Mouse (Mus musculus) midbrain, embryonic 13.5 days (tissue): ENCODE data around the gene Pik3cb. TPM values are rescaled to one million over a fixed set of nuclear protein-coding genes. Genes with fewer than 3 reads are reported as not detected.
A peak's percentile ranks its signal among the peaks of the same experiment; 100 is the strongest.

Experiments used
- ATAC-seq: fragments of 200-750 bp; cut with Nextera tagmentation; 2 replicates; pipeline ENCODE4 v1.8.0; 2017; ENCODE audit warnings: mild to moderate bottlenecking, moderate TSS enrichment, moderate library complexity
- H3K27ac ChIP-seq: fragments of 300-500 bp; sonication (generic); 2 replicates; pipeline ENCODE4 v1.5.1; 2015; ENCODE audit warnings: inconsistent platforms, mild to moderate bottlenecking, moderate library complexity
- H3K27me3 ChIP-seq: fragments of 300-500 bp; sonication (generic); 2 replicates; pipeline ENCODE4 v1.6.1; 2015; ENCODE audit warnings: mild to moderate bottlenecking, inconsistent platforms
- H3K36me3 ChIP-seq: fragments of 300-500 bp; sonication (generic); 2 replicates; pipeline ENCODE4 v1.6.1; 2015; ENCODE audit warnings: mild to moderate bottlenecking, inconsistent platforms
- H3K4me1 ChIP-seq: fragments of 300-500 bp; sonication (generic); replicated peaks from 2 replicates; pipeline ENCODE4 v1.6.1; 2015; ENCODE audit warnings: inconsistent platforms
- H3K4me2 ChIP-seq: fragments of 300-500 bp; sonication (generic); replicated peaks from 2 replicates; pipeline ENCODE4 v1.6.1; 2015; ENCODE audit warnings: moderate library complexity, mild to moderate bottlenecking, inconsistent platforms
- H3K4me3 ChIP-seq: fragments of 300-500 bp; sonication (generic); replicated peaks from 2 replicates; pipeline ENCODE4 v1.5.1; 2015; ENCODE audit warnings: mild to moderate bottlenecking, inconsistent platforms
- H3K9ac ChIP-seq: fragments of 300-500 bp; sonication (generic); replicated peaks from 2 replicates; pipeline ENCODE4 v1.6.1; 2015; ENCODE audit warnings: mild to moderate bottlenecking, inconsistent platforms
- H3K9me3 ChIP-seq: fragments of 300-500 bp; sonication (generic); 2 replicates; pipeline ENCODE4 v1.6.1; 2016; ENCODE audit warnings: mild to moderate bottlenecking, inconsistent platforms
- WGBS: fragments of 180-500 bp; shearing (Covaris S2); methylation state at CpG from one replicate; pipeline ENCODE4 v1.1.7; 2015; 5-methylcytosine and 5-hydroxymethylcytosine counted together
- polyA plus RNA-seq: library from polyadenylated mRNA; unstranded; fragments of >200 nt; fragmentation: Nextera tagmentation; extraction: Ambion mirVana; gene quantifications from 2 replicates; pipeline ENCODE4 v1.2.1, GENCODE M21; 2015

Pik3cb gene
- polyA plus RNA-seq, 1 experiment from 2014 or later: 3.1 TPM

DNA sequence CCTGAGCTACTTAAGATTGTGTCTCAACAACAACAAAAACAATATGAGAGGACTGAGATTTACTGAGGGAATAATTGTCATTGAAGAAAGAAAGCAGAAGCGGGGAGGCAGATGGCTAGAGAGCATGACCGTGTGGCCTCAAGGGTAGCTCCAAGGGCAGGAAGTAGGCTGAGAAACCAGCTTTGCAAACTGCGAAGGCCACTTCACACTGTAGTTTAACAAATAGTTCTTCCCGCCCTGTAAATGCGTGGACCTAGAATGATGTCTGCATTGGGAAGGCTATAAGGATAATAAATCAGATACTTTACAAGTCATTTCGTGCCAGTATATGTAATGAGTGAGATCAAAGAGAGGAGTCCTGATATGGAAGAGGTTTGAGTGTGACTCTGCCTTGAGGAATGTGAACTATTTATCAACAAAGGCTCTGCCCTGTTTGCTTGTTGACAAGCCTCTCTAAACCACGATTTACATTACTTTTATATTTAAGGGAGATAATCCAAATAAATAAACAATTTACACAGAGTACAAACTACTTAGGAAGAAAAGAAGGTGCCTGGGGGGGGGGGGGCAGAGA, 4.1 kb upstream of the Pik3cb start:
- Histone ChIP-seq H3K27ac (no peak overlapping the region), H3K27me3 (peaks cover 17% of the 10 kb centered on the region), H3K36me3 (no peaks in the 10 kb centered on the region), H3K4me3 (no peak overlapping the region), H3K9me3 (no peaks in the 10 kb centered on the region), H3K4me2 (no peak overlapping the region), H3K9ac (no peak overlapping the region), H3K4me1 (peaks cover 7% of the 10 kb centered on the region)
- 76% methylated on average over 7 of the region's 7 CpGs for WGBS
- ATAC-seq: no peak

DNA sequence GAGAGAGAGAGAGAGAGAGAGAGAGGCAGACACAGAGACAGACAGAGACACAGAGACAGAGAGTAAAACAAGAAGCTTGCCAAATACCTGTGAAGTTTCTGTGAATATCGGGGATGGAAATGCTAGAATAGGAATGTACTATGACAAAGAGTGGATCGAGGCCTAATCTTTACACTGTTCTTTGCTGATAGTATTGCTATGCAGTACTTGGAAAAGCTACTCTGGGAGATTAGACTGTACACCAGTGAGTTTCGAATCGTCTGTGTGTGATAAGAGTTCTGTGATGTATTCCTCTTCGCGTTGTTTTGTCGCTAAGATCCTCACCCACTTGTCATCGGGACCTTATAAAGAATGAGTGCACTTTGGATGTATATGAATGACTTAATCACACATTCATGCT, 1.2 kb upstream of the Pik3cb start:
- 81% methylated on average over 8 of the region's 8 CpGs for WGBS
- Histone ChIP-seq H3K4me2 (no peak overlapping the region), H3K27ac (no peak overlapping the region), H3K4me1 (peaks cover 22% of the 10 kb centered on the region), H3K9me3 (no peaks in the 10 kb centered on the region), H3K27me3 (peaks cover 17% of the 10 kb centered on the region), H3K9ac (no peak overlapping the region), H3K36me3 (no peaks in the 10 kb centered on the region), H3K4me3 (no peak overlapping the region)
- ATAC-seq: no peak

DNA sequence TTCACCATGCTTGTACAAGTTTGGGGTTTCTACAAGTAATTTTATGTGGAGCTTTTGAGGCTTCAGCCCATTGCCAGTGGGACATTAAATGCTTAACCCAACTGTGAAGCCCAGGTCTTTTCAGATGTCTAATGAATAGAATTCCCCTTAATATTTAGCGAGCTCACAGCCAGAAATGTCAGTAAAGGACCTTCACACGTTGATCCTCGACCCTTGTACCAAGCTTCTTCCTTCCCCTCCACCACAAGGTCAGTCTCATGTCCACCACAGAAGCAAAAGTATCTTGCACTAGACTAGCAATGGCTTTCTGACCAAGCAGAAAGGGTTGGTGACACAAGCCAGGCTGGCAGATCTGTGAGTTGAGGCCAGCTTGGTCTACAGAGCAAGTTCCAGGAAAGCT, 750 bp upstream of the Pik3cb start:
- peak overlapping the region; percentile 79; the same call in 1 of the 2 replicates for H3K4me3 ChIP-seq
- H3K9me3 ChIP-seq: no peaks in the 10 kb centered on the region
- no peak overlapping the region for H3K27ac ChIP-seq
- peak overlapping the region; percentile 64 for H3K4me2 ChIP-seq
- H3K36me3 ChIP-seq: no peaks in the 10 kb centered on the region
- H3K4me1 ChIP-seq: peaks cover 22% of the 10 kb centered on the region
- ATAC-seq: no peak
- H3K9ac ChIP-seq: peak overlapping the region; percentile 88; the same call in 1 of the 2 replicates
- peaks cover 17% of the 10 kb centered on the region for H3K27me3 ChIP-seq
- 48% methylated on average over 3 of the region's 3 CpGs for WGBS

DNA sequence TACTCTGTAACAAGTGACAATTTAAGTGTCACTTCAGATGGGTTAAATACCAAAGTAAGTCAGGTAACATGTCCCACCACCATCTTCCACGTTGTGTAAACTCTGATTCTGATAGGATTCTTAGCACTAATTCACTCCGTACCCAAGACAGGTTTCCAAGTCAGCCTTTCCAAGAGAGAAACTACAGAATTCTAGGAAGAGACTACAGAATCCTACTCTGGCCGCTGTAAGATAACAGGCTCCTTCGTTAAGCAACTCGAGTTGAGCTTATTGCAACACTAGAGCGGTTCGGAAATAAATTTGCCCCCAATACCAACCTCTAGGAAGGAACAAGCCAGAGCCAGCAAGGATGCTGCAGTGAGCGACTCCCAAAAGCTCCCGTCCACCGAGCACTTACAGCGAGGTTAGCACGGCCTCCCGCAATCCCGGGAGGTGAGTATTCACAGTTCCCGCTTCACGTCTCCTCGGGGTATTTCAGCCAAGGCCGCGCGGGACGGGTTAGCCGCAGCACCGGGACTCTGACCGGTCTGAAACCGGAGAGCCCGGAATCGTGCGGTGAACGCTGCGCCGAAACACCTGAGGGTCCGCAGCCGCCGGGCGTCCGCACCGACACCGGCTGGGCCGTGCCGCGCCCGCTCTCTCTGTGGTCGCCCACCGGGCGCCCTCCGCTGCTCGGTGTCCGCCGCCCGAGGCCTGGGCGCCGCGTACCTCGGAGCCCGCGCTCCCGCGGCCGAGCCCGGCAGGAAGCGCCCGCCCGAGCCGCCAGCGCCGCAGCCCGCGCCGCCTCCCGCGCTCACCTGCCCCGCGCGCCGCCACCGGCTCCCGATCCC, 1.0 kb downstream of the Pik3cb start:
- peak; percentile 5; the same call in 1 of the 2 replicates for ATAC-seq
- WGBS: under 1% methylated on average over 61 of the region's 77 CpGs
- peak overlapping the region; percentile 64 for H3K4me2 ChIP-seq
- H3K9me3 ChIP-seq: no peaks in the 10 kb centered on the region
- H3K36me3 ChIP-seq: no peaks in the 10 kb centered on the region
- H3K4me1 ChIP-seq: peaks cover 22% of the 10 kb centered on the region
- peak overlapping the region; percentile 94 for H3K27ac ChIP-seq
- H3K9ac ChIP-seq: peak overlapping the region; percentile 88
- peak overlapping the region; percentile 79 for H3K4me3 ChIP-seq
- peaks cover 17% of the 10 kb centered on the region for H3K27me3 ChIP-seq

DNA sequence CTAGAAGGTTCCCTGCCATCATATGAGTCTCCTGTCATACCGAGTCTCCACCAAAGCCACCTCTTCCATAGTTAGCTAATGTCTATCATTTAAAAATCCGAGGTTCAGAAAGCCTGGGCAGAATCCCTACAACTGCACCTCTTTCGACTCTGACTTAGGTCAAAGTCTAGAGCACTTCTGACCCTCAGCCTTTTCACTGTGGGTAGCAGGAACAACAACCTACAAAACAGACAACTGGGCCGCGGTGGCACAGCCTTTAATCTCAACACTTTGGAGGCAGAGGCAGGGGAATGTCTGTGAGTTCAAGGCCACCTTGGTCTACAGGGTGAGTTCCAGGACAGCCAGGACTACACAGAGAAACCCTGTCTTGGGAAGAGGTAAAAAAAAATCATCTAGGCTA, 3.1 kb downstream of the Pik3cb start:
- Histone ChIP-seq H3K27ac (no peak overlapping the region), H3K9ac (no peak overlapping the region), H3K27me3 (peaks cover 11% of the 10 kb centered on the region), H3K4me3 (no peak overlapping the region), H3K4me1 (peaks cover 22% of the 10 kb centered on the region), H3K4me2 (no peak overlapping the region), H3K36me3 (no peaks in the 10 kb centered on the region), H3K9me3 (no peaks in the 10 kb centered on the region)
- ATAC-seq: no peak
- WGBS: 86% methylated on average over 5 of the region's 5 CpGs

DNA sequence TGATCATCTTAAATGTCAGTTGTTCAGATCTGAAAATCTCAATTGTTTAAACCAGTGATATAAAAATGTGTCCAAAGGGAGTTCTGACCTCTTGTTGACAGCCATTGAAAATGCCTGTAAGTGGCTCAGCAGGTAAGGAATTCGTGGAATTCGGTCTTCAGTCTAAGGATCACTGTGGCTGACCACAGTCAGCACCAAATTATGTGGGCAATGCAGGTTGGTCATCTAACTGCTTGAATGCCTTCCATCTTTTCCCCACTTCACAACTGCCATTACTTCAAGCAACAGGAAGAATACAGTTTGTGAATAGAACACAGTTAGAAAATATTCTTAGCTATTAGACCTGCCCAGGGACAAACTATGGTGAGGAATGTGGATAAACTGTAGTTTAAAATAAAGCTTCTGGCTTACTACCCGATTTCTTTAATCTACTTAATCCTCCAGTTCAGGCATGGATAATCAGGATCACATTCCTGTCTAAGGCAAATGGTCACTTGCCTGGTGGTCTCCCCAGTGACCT, 8.4 kb downstream of the Pik3cb start:
- 26% methylated on average over 3 of the region's 3 CpGs for WGBS
- Histone ChIP-seq H3K4me1 (no peaks in the 10 kb centered on the region), H3K27me3 (no peaks in the 10 kb centered on the region), H3K27ac (no peak overlapping the region), H3K9ac (no peak overlapping the region), H3K36me3 (no peaks in the 10 kb centered on the region), H3K4me3 (no peak overlapping the region), H3K4me2 (no peak overlapping the region), H3K9me3 (no peaks in the 10 kb centered on the region)
- ATAC-seq: no peak

DNA sequence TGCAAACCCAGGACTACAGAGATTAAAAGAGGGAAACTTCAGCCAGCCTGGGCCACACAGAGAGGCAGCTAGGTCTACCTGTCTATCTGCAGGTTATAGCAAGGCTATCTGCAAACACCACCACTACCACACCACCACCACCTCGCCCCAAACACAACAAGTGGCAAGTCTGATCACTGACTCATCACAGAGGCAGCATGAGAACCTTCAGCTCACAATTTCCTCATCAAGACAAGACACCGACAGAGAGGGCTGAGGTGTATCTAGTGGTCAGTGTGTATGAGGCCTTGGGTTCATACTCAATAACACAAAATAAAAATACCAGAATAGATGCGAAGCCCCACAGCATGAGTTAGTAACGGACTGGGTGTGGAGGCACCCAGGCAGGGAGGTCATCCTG, 9.3 kb downstream of the Pik3cb start:
- no peak overlapping the region for H3K27ac ChIP-seq
- H3K4me2 ChIP-seq: no peak overlapping the region
- H3K4me3 ChIP-seq: no peak overlapping the region
- no peaks in the 10 kb centered on the region for H3K4me1 ChIP-seq
- H3K9ac ChIP-seq: no peak overlapping the region
- no peak for ATAC-seq
- H3K36me3 ChIP-seq: no peaks in the 10 kb centered on the region
- no peaks in the 10 kb centered on the region for H3K9me3 ChIP-seq
- H3K27me3 ChIP-seq: no peaks in the 10 kb centered on the region
- WGBS: 93% methylated on average over 4 of the region's 4 CpGs

DNA sequence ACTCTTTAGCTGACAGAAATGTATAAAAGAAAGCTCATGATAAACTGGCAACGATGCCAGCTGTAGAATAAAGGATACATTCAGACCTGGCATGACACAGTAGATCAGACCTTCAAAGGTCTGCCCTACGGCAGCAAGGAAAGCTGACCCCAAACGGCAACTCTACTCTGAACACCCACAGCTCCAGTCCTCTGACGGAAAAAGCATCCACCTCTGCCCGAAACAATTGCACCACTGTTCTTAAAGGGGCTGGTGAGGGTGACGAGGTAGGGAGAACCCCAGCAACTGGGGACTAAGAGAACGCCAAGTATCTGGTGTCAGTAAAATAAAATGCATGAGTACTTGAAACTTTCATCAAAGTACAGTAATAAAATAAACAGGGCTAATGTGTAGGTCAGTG, 12.8 kb downstream of the Pik3cb start:
- no peak overlapping the region for H3K9ac ChIP-seq
- no peaks in the 10 kb centered on the region for H3K4me1 ChIP-seq
- H3K36me3 ChIP-seq: no peaks in the 10 kb centered on the region
- 88% methylated on average over 7 of the region's 7 CpGs for WGBS
- no peak for ATAC-seq
- H3K27ac ChIP-seq: no peak overlapping the region
- H3K9me3 ChIP-seq: no peaks in the 10 kb centered on the region
- no peaks in the 10 kb centered on the region for H3K27me3 ChIP-seq
- no peak overlapping the region for H3K4me2 ChIP-seq
- no peak overlapping the region for H3K4me3 ChIP-seq

DNA sequence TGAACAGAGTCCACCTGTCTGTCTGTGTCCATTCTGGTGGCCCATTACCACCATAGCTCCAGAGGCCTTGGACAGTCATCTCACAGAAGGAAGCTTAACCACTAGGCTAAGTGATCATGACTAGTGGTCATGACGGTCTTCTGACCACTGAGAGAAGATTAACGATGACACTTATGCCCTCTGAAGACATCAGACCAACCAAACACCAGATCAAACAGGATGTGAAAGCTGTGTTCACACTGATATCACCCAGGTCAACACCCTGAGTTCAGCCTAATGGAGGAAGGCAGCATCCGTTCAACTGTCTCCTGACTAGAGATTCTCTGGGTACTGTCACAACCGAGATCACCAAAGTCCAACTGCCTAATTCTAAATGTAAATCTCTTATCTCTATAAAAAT, 17.7 kb downstream of the Pik3cb start:
- H3K4me3 ChIP-seq: no peak overlapping the region
- H3K9ac ChIP-seq: no peak overlapping the region
- no peak overlapping the region for H3K27ac ChIP-seq
- no peaks in the 10 kb centered on the region for H3K27me3 ChIP-seq
- H3K4me2 ChIP-seq: no peak overlapping the region
- H3K36me3 ChIP-seq: peaks cover 4% of the 10 kb centered on the region; the same call in 1 of the 2 replicates
- WGBS: 89% methylated on average over 4 of the region's 4 CpGs
- ATAC-seq: no peak
- no peaks in the 10 kb centered on the region for H3K9me3 ChIP-seq
- H3K4me1 ChIP-seq: no peaks in the 10 kb centered on the region

DNA sequence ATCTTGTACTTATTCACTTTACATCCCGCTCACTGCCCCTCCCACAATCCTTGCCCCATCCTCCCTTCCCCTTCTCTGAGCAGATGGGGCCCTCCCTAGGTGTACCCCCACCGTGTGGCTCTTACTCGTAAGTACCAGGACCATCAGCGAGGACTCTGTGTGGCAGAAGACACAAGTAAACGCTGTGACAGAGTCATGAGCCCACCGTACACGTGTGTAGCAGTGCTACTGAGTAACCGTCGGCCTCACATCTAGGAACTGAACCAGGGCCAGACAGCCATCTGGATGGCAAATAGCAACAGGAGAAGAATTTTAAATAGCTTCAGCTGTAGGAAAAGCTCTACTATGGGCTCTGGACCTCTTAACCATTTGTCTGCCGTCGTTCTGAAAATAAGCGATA, 28.0 kb downstream of the Pik3cb start:
- H3K4me2 ChIP-seq: no peak overlapping the region
- WGBS: 72% methylated on average over 12 of the region's 12 CpGs
- ATAC-seq: peak; percentile 73

DNA sequence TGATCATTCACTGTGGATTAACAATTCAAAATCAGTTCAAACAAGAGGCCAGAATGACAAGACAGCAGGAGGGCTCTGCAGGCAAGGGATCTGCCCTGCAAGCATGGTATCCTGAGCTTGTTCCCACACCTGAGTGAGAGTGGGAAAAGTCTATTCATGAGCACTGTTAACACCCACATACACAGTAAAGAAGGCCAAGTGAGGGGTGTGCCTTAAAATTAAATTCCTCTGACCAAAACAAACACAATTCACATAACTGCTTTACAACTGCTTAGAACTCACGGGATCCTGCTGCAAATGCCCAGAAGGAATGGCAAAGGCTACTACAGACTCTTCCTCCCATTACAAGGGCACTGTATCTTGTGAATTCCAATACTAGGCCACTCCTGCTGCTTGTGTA, 29.3 kb downstream of the Pik3cb start:
- WGBS: 39% methylated on average over 1 of the region's 1 CpGs
- peaks cover 27% of the 10 kb centered on the region for H3K4me1 ChIP-seq
- H3K36me3 ChIP-seq: 0 out of 2 replicates have a peak, but pooled peaks cover 4% of the 10 kb centered on the region
- H3K27ac ChIP-seq: no peak overlapping the region
- no peaks in the 10 kb centered on the region for H3K9me3 ChIP-seq
- no peak overlapping the region for H3K4me3 ChIP-seq
- no peak for ATAC-seq
- no peak overlapping the region for H3K4me2 ChIP-seq
- H3K9ac ChIP-seq: no peak overlapping the region
- H3K27me3 ChIP-seq: no peaks in the 10 kb centered on the region

More for the DNA sequence above, 28.0 kb downstream of the Pik3cb start:
- Histone ChIP-seq H3K4me1 (peaks cover 27% of the 10 kb centered on the region), H3K36me3 (no peaks in the 10 kb centered on the region), H3K9ac (no peak overlapping the region), H3K9me3 (no peaks in the 10 kb centered on the region), H3K4me3 (no peak overlapping the region), H3K27ac (no peak overlapping the region), H3K27me3 (no peaks in the 10 kb centered on the region)

DNA sequence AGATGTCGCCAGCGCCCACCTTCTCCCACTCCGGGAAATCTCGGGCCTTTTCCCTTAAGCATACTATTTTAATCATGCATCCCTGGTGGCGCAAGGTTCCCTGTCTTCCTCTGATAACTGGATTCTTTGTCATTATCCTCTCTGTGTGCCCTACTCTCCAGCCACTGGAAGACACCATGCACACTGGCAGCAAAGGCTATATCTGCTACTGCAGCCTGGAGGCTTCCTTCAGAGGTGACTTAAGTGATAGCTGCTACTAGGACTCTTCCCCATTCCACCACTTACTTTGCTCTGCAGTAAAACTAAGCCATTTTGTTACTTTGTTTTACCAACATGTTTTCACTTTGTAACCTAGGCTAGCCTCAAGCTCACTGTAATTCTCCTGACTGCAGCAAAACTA, 30.2 kb downstream of the Pik3cb start:
- H3K4me1 ChIP-seq: peaks cover 27% of the 10 kb centered on the region
- no peak overlapping the region for H3K4me2 ChIP-seq
- H3K36me3 ChIP-seq: peaks cover 10% of the 10 kb centered on the region
- ATAC-seq: no peak
- no peak overlapping the region for H3K4me3 ChIP-seq
- H3K27me3 ChIP-seq: no peaks in the 10 kb centered on the region
- no peak overlapping the region for H3K27ac ChIP-seq
- 75% methylated on average over 5 of the region's 5 CpGs for WGBS
- H3K9me3 ChIP-seq: peaks cover 5% of the 10 kb centered on the region; the same call in 1 of the 2 replicates
- H3K9ac ChIP-seq: no peak overlapping the region
